Mouse (Mus musculus) activated CD4-positive, CD25-positive, alpha-beta regulatory T cell, adult 4 months (primary cell): ENCODE results near the gene 2210016L21Rik. TPM values are rescaled to one million over a fixed set of nuclear protein-coding genes. Genes with fewer than 3 reads are reported as not detected.

Experiments used
- ATAC-seq: one replicate; pipeline ENCODE4 v1.8.0; 2017
- polyA plus RNA-seq, 2 experiments: library from polyadenylated mRNA; unstranded; fragments of 100-300 nt; shearing (Covaris generic); gene quantifications; one replicate each; pipeline ENCODE4 v1.2.1; 2017

2210016L21Rik gene
- polyA plus RNA-seq, 2 experiments from 2014 or later = 38.4 to 39.0 TPM

DNA sequence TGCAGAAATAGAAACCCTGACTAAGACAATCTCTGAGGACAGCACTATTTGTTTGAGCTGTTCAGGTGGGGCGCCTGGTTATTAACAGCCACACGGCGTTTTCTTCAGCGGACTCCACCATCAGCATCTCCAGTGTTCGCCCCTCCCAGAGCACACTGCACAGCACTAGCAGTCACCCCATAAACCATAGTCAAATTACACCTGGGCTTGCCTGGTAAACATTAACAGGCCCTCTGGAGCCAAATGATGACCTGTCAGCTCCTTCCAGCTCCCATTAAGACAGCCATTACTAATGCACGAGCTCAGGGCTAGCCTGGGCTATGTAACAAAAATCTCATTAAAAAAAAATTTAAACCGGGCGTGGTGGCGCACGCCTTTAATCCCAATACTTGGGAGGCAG, 3.1 kb downstream of the 2210016L21Rik start:
- no peak for ATAC-seq

DNA sequence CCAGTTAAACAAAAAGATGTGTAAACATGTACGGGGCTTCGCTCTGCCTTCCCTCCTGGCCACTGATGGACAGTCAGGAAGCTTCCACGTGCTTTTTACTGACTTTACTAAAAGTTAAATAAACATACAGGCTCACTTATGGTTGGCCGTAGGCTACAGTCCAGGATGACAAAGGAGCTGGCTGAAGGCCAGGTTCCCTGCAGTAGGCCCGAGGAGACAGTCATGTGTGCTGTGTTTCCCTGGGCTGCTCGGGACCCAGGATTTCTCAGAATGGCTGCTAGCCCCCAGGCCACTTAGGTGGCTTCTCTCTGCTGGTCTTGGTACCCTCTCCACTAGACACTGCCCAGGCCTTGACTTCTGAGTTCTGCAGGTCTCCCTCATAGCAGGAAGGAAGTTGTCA, 6.9 kb downstream of the 2210016L21Rik start:
- ATAC-seq = no peak

DNA sequence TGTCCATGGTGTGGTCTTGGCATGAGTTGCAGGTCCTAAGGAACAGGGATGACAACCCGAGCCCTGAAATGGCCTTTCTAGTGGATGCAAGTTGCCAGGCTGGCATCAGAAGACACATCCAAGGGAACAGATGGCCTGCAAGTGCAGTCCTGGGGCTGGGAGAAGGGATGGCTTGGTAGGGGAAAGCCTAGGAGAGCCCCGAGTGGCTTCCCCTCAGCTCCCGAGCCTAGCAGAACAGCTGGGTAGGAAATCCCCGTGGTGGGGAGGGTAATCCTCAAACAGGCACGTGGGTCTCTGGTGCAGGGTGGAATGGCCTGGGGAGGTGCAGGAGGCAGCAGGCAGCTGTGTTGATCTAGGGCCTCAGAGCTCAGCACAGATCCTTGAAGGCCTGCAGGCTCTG, 7.4 kb downstream of the 2210016L21Rik start:
- no peak for ATAC-seq

DNA sequence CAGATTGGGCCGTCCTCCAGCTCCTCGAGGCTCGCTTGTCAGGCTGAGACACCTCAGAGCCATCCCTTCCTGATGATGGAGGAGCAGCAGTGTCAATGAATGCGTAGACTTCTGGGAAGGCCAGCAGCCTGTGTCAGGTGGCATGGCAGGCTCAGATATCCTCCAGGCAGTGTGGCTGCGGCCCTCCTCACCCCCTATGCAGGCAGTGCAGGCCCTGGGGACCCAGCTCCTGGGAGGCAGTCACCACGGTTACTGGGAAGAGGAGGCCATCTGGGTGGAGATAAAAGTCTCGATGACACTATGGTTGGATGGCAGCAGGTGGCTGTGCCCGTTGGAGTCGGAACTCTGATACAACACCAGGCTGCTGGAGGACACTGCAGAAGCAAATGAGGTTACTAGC, 7.9 kb downstream of the 2210016L21Rik start:
- no peak for ATAC-seq

DNA sequence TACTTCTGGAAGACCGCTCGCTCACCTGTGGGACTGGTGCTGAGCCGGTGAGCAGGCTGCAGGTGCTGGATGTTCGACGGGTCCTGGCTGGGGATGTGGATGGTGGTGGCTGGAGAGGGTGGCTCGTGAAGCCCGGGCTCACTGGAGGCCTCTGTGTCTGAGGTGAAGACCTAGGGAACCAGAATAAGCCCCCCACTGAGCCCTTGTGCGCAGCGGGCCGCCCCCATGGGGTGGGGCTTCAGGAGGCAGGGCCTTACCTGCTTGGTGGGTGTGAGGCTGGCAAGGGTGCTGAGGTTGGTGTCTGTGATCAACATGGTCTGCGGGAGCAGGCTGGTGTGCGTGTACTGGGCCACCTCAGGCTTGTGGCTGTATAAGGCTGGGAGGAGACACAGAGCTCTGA, 8.7 kb downstream of the 2210016L21Rik start:
- ATAC-seq = no peak

DNA sequence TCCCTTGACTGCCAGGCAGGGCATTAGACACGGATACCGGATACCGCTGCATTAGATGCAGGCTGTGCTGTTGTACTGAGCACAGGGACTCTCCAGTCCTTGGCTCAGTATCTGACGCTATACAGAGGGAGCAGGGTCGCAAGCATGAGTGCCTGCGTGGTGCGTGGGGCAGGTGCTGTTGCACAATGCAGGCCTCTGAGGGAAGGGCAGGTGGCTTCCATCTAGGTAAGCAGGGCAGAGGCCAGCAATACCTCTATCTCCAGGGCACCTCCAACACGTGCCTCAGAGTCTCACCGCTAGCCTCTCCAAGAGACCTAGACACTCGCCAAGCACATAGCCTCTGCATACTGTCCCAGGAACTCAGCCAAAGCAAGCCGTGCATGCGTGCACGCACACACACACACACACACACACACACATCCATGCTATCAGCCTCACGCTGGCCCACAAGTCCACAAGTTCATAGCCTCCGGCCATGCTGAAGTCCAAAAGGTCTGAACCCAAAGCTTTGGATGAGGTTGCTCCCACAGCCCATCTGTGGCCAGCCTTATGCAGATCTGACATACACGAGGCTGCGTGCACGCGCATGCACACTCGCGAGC, 9.4 kb downstream of the 2210016L21Rik start:
- ATAC-seq = no peak

DNA sequence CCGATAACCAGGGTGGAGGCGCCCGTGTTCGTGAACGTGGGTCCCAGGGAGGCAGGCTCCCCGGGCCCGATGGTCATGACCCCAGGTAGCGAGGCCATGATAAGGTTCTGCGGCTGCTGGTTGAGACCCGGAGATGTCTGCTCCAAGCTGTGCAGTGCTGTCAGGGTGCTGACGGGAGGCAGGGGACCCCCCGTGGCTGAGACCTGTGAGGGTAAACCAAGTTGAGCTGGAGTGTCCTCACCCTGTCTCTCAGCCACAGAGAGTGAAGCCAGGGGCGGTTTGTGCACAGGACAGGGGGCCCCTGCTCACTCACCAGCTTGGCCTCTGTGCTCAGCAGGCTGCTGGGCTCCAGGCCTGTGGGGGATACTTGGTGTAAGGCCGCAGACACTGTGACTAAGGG, 11.4 kb downstream of the 2210016L21Rik start:
- no peak for ATAC-seq

DNA sequence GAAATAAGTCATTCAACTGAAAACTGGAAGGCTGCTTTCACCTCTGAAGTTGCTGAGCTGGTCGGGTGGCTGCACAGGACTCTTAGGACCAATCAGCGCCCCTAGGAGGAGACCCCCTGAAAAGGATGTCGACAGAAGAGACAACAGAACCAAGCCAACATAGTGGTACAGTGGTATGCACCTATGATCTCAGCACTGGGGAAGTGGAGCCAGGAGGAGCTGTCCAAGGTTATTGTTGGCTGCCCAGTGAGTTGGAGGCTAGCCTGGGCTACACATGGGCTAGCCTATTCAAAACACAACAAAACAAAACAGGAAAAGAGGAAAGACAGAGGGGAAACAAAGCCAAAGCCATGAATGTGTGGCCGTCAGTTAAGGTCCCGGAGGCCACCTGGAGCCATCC, 16.1 kb downstream of the 2210016L21Rik start:
- ATAC-seq = no peak

DNA sequence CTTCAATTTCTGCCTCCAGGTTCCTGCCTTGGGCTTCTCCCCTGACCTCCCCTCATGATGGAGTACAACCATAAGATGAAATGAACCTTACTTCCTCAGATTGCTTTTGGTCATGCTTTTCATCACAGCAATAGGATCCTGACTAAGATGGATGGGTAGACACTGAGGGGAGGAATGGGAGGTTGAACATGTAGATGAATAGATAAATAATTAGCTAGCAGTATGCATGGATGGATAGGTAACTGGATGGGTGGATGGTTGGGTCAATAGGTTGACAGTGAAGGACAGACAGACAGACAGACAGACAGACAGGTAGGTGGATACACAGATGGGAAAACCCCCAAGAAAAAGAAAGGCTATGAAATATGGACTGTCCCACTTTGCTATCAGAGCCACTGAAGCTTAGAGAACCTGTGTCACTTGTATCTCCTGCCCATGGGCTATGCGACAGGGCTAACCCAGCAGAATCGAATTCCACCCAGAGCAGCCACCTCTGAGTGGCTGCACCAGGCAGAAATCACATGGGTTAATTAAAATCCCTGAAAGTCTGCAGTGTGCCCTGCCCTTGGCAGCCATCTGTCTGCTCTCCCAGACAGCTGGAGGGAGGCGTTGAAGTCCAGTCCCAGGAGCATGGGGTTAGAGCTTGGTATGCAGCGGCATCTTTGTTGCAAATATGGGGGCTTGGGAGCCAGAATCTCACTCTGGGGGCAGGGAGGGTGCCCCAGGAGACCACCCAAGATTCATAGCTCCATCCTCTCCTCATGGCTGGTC, 19.8 kb downstream of the 2210016L21Rik start:
- ATAC-seq = no peak

DNA sequence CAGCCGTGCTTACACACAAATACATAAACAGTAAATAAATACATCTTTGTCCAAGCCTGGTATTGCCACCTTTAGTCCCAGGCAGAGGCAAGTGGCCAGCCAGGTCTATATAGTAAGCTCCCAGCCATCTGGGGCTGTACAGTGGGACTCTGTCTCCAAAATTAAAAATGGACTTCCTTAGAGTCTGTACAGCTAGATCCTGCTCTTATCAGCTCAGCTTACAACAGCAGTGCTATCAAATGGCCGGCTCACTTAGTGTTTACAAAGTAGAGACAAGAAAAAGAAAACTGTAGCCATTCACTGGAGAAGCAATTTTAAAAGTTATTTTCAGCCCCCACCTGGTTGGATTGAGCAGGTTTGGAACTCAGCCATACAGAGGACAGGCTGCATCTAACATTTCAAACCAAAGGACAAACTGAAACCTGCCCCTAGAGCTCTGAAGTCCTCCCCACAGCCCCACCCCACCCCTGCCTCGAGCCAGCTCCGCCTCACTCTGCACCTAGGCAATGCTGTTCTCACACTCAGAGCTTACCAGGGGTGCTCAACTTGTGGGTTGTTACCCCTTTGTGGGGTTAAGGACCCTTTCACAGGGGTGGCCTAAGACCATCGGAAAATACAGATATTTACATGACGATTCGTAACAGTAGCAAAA, 22.5 kb downstream of the 2210016L21Rik start:
- ATAC-seq = no peak

DNA sequence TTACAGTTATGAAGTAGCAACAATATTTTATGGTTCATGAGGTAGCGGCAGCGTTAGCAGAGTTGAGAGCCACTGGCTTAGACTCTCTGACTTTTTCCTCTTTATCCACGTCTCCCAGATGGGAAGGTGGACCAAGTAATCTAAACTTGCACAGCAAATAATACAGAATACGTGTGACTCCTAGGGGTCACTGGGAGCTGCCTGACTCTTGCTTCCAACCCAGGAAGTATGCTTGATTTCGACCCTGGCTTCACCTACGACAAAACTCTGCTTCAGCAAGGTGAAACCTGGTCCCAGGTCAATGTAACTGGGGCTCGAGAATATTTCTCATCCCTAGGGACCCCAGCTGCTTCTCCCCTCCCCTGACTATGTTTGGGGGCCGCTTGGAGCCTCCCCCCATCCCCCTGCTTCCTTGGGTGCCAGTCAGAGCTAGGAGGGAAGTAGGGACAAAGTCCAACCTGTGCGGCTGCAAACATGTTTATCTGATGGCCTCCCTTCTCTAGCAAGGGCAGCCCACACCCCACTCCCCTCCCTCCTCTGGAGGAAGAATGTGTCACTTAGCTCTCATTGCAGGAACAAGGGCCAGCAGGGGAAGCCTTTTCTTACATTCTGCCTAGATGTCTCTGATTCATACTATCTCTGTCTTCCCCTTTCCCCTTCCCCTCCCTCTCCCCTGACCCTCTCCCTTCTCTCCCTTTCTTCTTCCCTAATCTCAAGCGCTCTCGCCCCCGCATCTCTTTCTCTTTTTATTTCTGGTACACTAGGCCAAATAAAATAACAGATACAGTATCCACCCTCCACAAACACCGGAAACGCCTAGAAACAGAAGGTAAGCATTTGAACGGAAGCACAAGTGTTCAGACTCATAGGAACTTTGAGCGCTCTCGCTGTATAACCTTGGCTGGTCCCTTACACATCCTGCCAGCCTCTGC, 23.3 kb downstream of the 2210016L21Rik start:
- no peak for ATAC-seq

DNA sequence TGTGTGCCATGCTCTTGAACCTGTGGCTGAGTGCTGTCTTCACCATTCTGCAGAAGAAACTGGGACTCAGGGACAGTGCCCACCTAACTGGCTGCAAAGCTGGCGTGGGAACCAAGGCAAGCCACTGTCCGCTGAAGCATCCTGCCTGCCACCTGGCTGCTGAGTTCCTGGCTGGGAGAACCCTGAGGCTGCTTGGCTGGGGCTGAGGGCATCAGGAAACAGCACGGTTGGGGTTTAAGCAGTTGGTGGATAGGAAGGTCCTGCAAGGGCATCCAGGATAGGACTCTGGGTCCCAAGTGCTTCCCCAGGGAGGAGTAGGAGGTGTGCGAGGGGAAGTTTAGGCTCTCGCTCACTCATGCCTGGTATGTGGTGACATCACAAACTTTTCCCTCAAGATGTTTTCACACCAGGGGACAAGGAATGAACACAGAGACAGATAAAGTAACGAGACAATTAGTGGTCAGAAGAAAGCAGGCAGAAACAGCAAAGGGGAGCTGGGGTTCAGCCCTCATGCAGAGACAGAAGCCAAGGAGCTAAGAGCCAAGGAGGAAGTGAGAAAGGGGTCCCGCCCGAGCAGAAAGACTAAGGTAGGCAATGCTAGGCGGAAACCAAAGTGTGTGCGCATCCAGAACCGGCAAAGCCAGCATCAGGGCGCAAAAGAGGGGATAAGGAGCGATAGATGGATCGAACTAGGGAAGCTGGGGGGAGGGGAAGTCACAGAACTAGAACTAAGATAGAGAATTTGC, 25.7 kb downstream of the 2210016L21Rik start:
- ATAC-seq = no peak

DNA sequence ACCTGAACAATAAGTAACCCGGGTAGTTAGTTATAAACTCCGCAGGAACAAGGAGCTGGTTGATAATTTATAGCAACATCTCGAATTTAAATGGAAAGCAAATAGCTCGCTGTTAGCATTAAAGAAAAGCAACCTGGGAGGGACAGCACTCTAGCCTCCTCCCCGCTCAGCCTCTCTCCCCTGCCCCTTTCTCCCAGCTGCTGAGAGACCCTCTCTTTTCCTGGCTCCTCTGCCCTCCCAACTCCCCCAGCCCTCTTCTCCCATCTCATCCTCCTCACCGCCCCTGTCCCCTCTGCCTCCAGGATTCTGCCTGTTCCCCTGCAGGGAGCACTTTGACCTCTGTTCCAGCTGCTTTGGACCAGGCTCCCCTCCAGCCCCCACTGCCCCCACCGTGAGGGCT, 26.7 kb downstream of the 2210016L21Rik start:
- no peak for ATAC-seq

DNA sequence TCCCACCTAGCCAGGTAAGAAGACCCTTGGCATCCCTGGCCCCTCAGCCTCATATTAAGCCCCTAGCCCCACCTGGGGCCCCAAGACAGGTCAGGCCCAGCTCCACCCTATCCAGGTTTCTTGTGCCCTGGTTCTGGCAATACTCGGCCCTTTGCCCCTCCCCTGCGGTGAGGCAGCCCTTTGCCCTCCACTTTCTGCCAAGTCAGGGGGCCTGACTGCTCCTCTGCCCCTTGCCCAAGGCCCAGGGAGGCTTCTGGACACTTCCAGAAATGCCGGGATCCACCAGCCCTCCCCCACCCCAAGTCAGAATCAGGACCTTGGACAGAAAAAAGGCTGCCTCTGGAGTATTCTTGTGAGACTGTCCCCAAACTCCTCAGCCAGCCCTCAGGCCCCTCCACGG, 27.1 kb downstream of the 2210016L21Rik start:
- ATAC-seq = no peak

DNA sequence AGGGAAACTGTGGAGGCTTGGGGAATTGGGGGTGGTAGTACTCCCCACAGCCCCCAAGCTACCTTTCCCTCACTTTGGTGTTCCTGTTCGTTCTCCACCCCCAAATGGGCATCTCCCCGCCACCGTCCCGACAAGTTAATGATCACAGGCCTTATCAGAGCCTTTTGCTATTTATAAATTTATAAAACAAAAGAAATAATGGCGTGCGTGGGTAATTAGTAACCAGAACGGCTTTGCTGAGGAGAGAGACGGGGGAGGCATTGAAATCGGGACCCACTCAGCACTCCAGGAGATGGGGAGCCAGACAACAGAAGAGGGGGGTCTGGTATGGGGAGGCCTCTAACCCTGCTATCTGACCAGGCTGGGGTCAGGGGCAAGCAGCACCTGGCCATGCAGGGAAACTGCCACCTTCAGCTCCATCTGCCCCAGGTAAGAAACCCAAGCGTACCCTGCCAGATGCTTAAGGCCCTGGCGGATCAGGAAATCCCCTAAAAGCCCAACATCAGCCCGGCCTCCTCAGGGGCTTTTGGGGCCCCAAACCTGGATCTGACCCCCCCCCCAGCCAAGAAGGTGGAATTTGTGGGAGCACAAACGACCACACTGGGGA, 27.8 kb downstream of the 2210016L21Rik start:
- ATAC-seq = no peak

DNA sequence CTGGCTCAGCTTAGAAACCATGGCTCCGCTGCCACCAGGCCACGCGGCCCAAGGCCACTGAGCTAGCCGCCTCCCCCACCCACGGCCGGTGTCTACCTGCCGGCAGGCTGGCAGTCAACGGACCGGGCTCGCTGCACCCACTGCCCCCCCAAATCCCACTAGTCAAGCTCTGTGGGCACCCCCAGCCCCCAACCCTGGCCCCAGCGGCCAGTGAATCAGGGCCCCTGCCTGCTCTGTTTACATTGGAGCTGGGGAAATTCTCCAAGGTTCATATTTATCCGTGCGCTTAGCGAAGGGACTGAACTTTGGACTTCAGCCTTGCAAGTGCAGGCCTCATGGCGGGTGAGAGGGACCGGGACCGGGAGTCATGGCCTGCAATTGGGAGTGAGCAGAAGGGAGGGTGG, 28.9 kb downstream of the 2210016L21Rik start, which contains the start of gene Hnf1a:
Gene Hnf1a, minus strand, starts transcription at position 271 of the 404 bp plus-strand sequence.
- ATAC-seq = no peak

DNA sequence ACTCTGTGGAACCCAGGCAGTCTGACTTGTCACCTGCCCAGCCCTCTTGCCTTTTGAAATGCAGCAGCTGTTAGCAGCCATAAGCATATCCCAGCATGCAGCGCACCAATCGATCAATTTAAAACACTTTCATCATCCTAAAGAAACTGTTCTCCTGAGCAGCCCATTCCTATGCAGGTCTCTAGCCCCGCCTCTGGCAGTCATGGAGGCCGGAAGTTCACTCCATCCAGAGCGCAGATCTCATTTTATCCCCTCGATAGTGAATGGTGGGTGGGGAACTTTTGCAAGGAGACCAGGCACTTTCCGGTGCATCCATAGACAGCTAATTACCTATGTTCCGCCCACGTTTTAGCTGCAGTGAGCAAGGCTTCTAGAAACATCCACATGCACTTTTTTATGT, 30.2 kb downstream of the 2210016L21Rik start:
- no peak for ATAC-seq

DNA sequence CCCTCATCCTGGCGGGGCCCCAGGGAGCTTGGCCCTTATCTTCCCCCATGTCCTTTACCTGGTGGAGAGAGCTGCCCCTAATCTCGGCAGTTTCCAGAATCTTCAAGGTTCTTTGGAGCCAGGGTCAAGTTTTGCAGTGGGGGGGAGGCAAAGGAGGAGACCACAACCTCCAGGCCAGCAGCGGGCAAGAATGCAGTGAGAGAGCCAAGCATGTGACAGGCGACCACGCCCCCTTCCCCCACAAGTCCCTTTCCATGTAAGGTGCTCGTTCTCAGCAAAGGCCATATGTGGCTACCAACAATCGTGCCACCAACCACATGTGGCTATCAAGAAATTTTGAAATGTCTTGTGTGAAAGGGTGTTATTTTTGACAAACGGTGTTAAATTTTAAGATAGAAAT, 31.2 kb downstream of the 2210016L21Rik start:
- no peak for ATAC-seq

DNA sequence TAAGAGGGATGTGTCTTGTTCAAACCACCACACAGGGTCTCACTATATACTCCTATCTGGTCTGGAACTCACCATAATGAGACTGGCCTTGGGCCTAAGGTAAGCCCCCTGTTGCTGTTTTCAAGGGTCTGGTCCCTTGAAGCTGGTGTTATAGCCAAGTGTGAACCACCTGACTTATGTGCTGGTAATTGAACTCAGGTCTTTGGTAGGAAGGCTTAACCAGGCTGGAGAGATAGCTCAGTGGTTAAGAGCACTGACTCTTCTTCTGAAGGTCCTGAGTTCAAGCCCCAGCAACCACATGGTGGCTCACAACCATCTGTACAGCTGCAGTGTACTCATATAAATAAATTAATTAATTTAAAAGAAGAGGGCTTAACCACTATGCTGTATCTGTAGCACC, 35.0 kb downstream of the 2210016L21Rik start:
- no peak for ATAC-seq

DNA sequence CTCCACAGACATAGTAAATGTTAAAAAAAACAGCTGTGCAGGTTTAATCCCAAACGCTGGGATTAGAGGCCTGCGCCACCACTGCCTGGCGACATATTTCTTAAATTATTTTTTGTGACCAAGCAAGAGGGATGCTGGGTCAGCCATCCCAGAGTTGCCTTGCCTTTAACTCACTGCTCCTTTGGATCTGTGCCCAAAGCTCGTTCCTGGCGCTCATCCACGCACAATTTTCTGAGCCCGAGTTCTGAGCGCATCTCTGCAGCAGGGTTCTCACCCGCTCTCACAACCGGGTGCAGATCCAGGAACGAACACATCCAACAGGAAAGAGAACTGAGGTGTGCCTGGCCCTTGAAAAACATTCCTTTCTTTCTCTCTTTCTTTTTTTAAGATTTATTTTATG, 36.5 kb downstream of the 2210016L21Rik start:
- no peak for ATAC-seq

DNA sequence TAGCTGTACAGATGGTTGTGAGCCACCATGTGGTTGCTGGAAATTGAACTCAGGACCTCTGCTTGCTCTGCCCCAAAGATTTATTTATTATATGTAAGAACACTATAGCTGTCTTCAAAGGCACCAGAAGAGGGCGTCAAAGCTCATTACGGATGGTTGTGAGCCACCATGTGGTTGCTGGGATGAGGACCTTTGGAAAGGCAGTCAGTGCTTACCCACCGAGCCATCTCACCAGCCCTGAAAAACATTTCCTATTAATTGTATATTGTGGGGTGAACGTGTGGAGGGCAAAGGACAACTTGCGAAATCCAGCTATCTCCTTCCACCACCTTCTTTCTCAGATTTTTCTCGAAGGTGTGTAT, 36.9 kb downstream of the 2210016L21Rik start:
- no peak for ATAC-seq
